Mouse (Mus musculus) heart, embryonic 14.5 days (tissue): ENCODE results near the gene Ptprf. TPM values are rescaled to one million over a fixed set of nuclear protein-coding genes. Genes with fewer than 3 reads are reported as not detected.
A peak's percentile ranks its signal among the peaks of the same experiment; 100 is the strongest.

Experiments
- ATAC-seq: fragments of 200-750 bp; cut with Nextera tagmentation; 2 replicates; pipeline ENCODE4 v1.8.0; 2017; ENCODE audit warnings: low read depth, moderate TSS enrichment; ENCODE audit not compliant: insufficient number of reproducible peaks, insufficient read depth, low FRiP score
- H3K27ac ChIP-seq, 2 experiments: fragments of 200-500 bp in 1 of 2; fragments of 300-500 bp in 1 of 2; sonication (generic) in 1 of 2; replicated peaks in 1 of 2; 2 replicates each; pipeline ENCODE4 v1.5.1; 2012 to 2014; ENCODE audit warnings: low read depth in 2 of 2, low read length in 2 of 2, control low read depth in 1 of 2, mild to moderate bottlenecking in 1 of 2, mixed read lengths in 1 of 2; ENCODE audit not compliant: control insufficient read depth in 1 of 2, insufficient read depth in 1 of 2
- H3K27me3 ChIP-seq: fragments of 300-500 bp; sonication (generic); 2 replicates; pipeline ENCODE4 v1.6.1; 2014; ENCODE audit warnings: mild to moderate bottlenecking, low read length, control low read depth; ENCODE audit not compliant: control insufficient read depth, insufficient read depth
- H3K36me3 ChIP-seq: fragments of 300-500 bp; sonication (generic); 2 replicates; pipeline ENCODE4 v1.6.1; 2014; ENCODE audit warnings: mild to moderate bottlenecking, control low read depth, low read length, mixed read lengths; ENCODE audit not compliant: control insufficient read depth, insufficient read depth
- H3K4me1 ChIP-seq, 2 experiments: fragments of 200-500 bp in 1 of 2; fragments of 300-500 bp in 1 of 2; sonication (generic) in 1 of 2; 2 replicates each; pipeline ENCODE4 v1.6.1; 2012 to 2014; ENCODE audit warnings: low read length in 2 of 2, control low read depth in 1 of 2, mixed read lengths in 1 of 2; ENCODE audit not compliant: control insufficient read depth in 2 of 2, insufficient read depth in 2 of 2
- H3K4me2 ChIP-seq: fragments of 300-500 bp; sonication (generic); 2 replicates; pipeline ENCODE4 v1.6.1; 2014; ENCODE audit warnings: mild to moderate bottlenecking, low read length
- H3K4me3 ChIP-seq, 2 experiments: fragments of 200-500 bp in 1 of 2; fragments of 300-500 bp in 1 of 2; sonication (generic) in 1 of 2; 2 replicates each; pipeline ENCODE4 v1.5.1; 2012 to 2014; ENCODE audit warnings: low read length in 2 of 2, mild to moderate bottlenecking in 2 of 2, control low read depth in 1 of 2, low read depth in 1 of 2, moderate library complexity in 1 of 2; ENCODE audit not compliant: control insufficient read depth in 1 of 2, insufficient read depth in 1 of 2
- H3K9ac ChIP-seq: fragments of 300-500 bp; sonication (generic); 2 replicates; pipeline ENCODE4 v1.6.1; 2014; ENCODE audit warnings: mild to moderate bottlenecking, low read length
- H3K9me3 ChIP-seq: fragments of 300-500 bp; sonication (generic); 2 replicates; pipeline ENCODE4 v1.6.1; 2016; ENCODE audit warnings: low read length, control low read depth; ENCODE audit not compliant: control insufficient read depth
- WGBS: fragments of 180-500 bp; shearing (Covaris S2); extraction: QIAGEN DNeasy Blood & Tissue Kit; methylation state at CpG from one replicate; pipeline ENCODE4 v1.1.7; 2014; 5-methylcytosine and 5-hydroxymethylcytosine counted together
- polyA plus RNA-seq: library from polyadenylated mRNA; unstranded; fragments of >200 nt; fragmentation: Nextera tagmentation; extraction: Ambion mirVana; gene quantifications from 2 replicates; pipeline ENCODE4 v1.2.1, GENCODE M21; 2014

Ptprf gene
- polyA plus RNA-seq, 1 experiment from 2014 or later, result 19.7 TPM

- Histone ChIP-seq H3K4me3 (no peak overlapping the region), H3K27ac (no peak overlapping the region), H3K9ac (no peak overlapping the region), H3K27me3 (no peaks in the 10 kb centered on the region), H3K9me3 (no peaks in the 10 kb centered on the region), H3K4me1 (peaks cover 16 to 26% of the 10 kb centered on the region in 2 experiments), H3K4me2 (no peak overlapping the region), H3K36me3 (peaks cover 23% of the 10 kb centered on the region)
- ATAC-seq, result no peak
- 82% methylated on average over 5 of the region's 5 CpGs for WGBS
Observed at GRCm38 (mm10) chr4:118286202-118286601, 5.0 kb downstream of the Ptprf start.

GRCm38 (mm10) chr4:118282182-118282562 lies 9.0 kb downstream of the Ptprf start:
- H3K27ac ChIP-seq, result no peak overlapping the region
- H3K36me3 ChIP-seq, result peaks cover 20% of the 10 kb centered on the region
- H3K9ac ChIP-seq, result no peak overlapping the region
- H3K4me3 ChIP-seq, result no peak overlapping the region
- WGBS, result 47% methylated on average over 1 of the region's 1 CpGs
- no peaks in the 10 kb centered on the region for H3K9me3 ChIP-seq
- H3K4me1 ChIP-seq, result peaks cover 19 to 24% of the 10 kb centered on the region in 2 experiments
- no peak for ATAC-seq
- H3K27me3 ChIP-seq, result no peaks in the 10 kb centered on the region
- no peak overlapping the region for H3K4me2 ChIP-seq

GRCm38 (mm10) chr4:118281444-118282181 lies 9.6 kb downstream of the Ptprf start:
- Histone ChIP-seq H3K27me3 (no peaks in the 10 kb centered on the region), H3K4me2 (no peak overlapping the region), H3K4me1 (peaks cover 23 to 30% of the 10 kb centered on the region in 2 experiments), H3K27ac (no peak overlapping the region), H3K9ac (no peak overlapping the region), H3K9me3 (no peaks in the 10 kb centered on the region), H3K36me3 (peaks cover 23% of the 10 kb centered on the region), H3K4me3 (no peak overlapping the region)
- WGBS, result 72% methylated on average over 13 of the region's 13 CpGs
- ATAC-seq, result no peak

- 73% methylated on average over 7 of the region's 7 CpGs for WGBS
- H3K9me3 ChIP-seq, result no peaks in the 10 kb centered on the region
- H3K27ac ChIP-seq, result no peak overlapping the region
- no peak overlapping the region for H3K9ac ChIP-seq
- H3K4me3 ChIP-seq, result no peak overlapping the region
- peaks cover 25% of the 10 kb centered on the region for H3K36me3 ChIP-seq
- ATAC-seq, result no peak
- H3K4me1 ChIP-seq, result peaks cover 31 to 38% of the 10 kb centered on the region in 2 experiments
- H3K4me2 ChIP-seq, result no peak overlapping the region
- no peaks in the 10 kb centered on the region for H3K27me3 ChIP-seq
Observed at GRCm38 (mm10) chr4:118280506-118280905, 10.7 kb downstream of the Ptprf start.

GRCm38 (mm10) chr4:118276520-118277232 lies 14.5 kb downstream of the Ptprf start:
- Histone ChIP-seq H3K9ac (no peak overlapping the region), H3K36me3 (peaks cover 21% of the 10 kb centered on the region), H3K27ac (0 out of 4 replicates have a peak overlapping the region, but pooled peaks of 1 of the 2 experiments have one; percentile 14), H3K4me2 (no peak overlapping the region), H3K4me3 (no peak overlapping the region), H3K27me3 (no peaks in the 10 kb centered on the region), H3K9me3 (no peaks in the 10 kb centered on the region), H3K4me1 (peaks cover 32 to 47% of the 10 kb centered on the region in 2 experiments)
- WGBS, result 41% methylated on average over 9 of the region's 9 CpGs
- peak; percentile 47; the same call in 1 of the 2 replicates for ATAC-seq

- Histone ChIP-seq H3K9me3 (no peaks in the 10 kb centered on the region), H3K4me2 (no peak overlapping the region), H3K9ac (no peak overlapping the region), H3K27me3 (no peaks in the 10 kb centered on the region), H3K36me3 (peaks cover 19% of the 10 kb centered on the region), H3K27ac (0 out of 4 replicates have a peak overlapping the region, but pooled peaks of 1 of the 2 experiments have one; percentile 14), H3K4me1 (peaks cover 31 to 42% of the 10 kb centered on the region in 2 experiments), H3K4me3 (no peak overlapping the region)
- 76% methylated on average over 6 of the region's 6 CpGs for WGBS
- ATAC-seq, result no peak
Observed at GRCm38 (mm10) chr4:118275601-118276519, 15.3 kb downstream of the Ptprf start.

GRCm38 (mm10) chr4:118274521-118274920 lies 16.7 kb downstream of the Ptprf start:
- Histone ChIP-seq H3K4me3 (no peak overlapping the region), H3K27ac (no peak overlapping the region), H3K4me2 (no peak overlapping the region), H3K9me3 (no peaks in the 10 kb centered on the region), H3K4me1 (peaks cover 36 to 53% of the 10 kb centered on the region in 2 experiments), H3K27me3 (no peaks in the 10 kb centered on the region), H3K9ac (no peak overlapping the region), H3K36me3 (peaks cover 19% of the 10 kb centered on the region)
- 62% methylated on average over 7 of the region's 7 CpGs for WGBS
- no peak for ATAC-seq
